Mouse (Mus musculus) embryonic facial prominence, embryonic 11.5 days (tissue): ENCODE data around the gene Cx3cl1. TPM values are rescaled to one million over a fixed set of nuclear protein-coding genes. Genes with fewer than 3 reads are reported as not detected.

Experiments used
- ATAC-seq: fragments of 200-750 bp; cut with Nextera tagmentation; replicated peaks from 2 replicates; pipeline ENCODE4 v1.8.0; 2017; ENCODE audit warnings: low read depth; ENCODE audit not compliant: insufficient number of reproducible peaks, low FRiP score, low TSS enrichment
- DNase-seq: peaks from one replicate; pipeline ENCODE4 v3.0.0-alpha.2; 2015; ENCODE audit warnings: low spot score
- H3K27ac ChIP-seq: fragments of 300-500 bp; sonication (generic); replicated peaks from 2 replicates; pipeline ENCODE4 v1.5.1; 2014; ENCODE audit warnings: mild to moderate bottlenecking, low read depth, low read length, control low read depth
- H3K27me3 ChIP-seq: fragments of 300-500 bp; sonication (generic); 2 replicates; pipeline ENCODE4 v1.6.1; 2014; ENCODE audit warnings: mild to moderate bottlenecking, low read length, moderate library complexity, mixed read lengths; ENCODE audit not compliant: control insufficient read depth, insufficient read depth
- H3K36me3 ChIP-seq: fragments of 300-500 bp; sonication (generic); replicated peaks from 2 replicates; pipeline ENCODE4 v1.6.1; 2014; ENCODE audit warnings: low read depth, mild to moderate bottlenecking, low read length, moderate library complexity, mixed read lengths; ENCODE audit not compliant: control insufficient read depth, insufficient read depth
- H3K4me1 ChIP-seq: fragments of 300-500 bp; sonication (generic); 2 replicates; pipeline ENCODE4 v1.6.1; 2014; ENCODE audit warnings: low read length, mixed read lengths; ENCODE audit not compliant: control insufficient read depth, insufficient read depth
- H3K4me2 ChIP-seq: fragments of 300-500 bp; sonication (generic); 2 replicates; pipeline ENCODE4 v1.6.1; 2014; ENCODE audit warnings: low read depth, mild to moderate bottlenecking, control low read depth, low read length, moderate library complexity
- H3K4me3 ChIP-seq: fragments of 300-500 bp; sonication (generic); 2 replicates; pipeline ENCODE4 v1.5.1; 2014; ENCODE audit warnings: low read depth, low read length, control low read depth
- H3K9ac ChIP-seq: fragments of 300-500 bp; sonication (generic); replicated peaks from 2 replicates; pipeline ENCODE4 v1.6.1; 2014; ENCODE audit warnings: mild to moderate bottlenecking, control low read depth, low read length
- H3K9me3 ChIP-seq: fragments of 300-500 bp; sonication (generic); replicated peaks from 2 replicates; pipeline ENCODE4 v1.6.1; 2016; ENCODE audit warnings: mild to moderate bottlenecking, low read length, inconsistent platforms, mixed read lengths; ENCODE audit not compliant: control insufficient read depth
- WGBS: fragments of 180-500 bp; shearing (Covaris S2); extraction: QIAGEN DNeasy Blood & Tissue Kit; methylation state at CpG from one replicate; pipeline ENCODE4 v1.1.7; 2014; 5-methylcytosine and 5-hydroxymethylcytosine counted together
- polyA plus RNA-seq: library from polyadenylated mRNA; unstranded; fragments of >200 nt; fragmentation: Nextera tagmentation; extraction: Ambion mirVana; gene quantifications from 2 replicates; pipeline ENCODE4 v1.2.1, GENCODE M21; 2014

The Cx3cl1 gene
- polyA plus RNA-seq, 1 experiment from 2014 or later, result 5.6 TPM

GRCm38 (mm10) chr8:94807506-94807905 is 35.7 kb downstream of the Cx3cl1 start:
- Histone ChIP-seq H3K9ac (no peak overlapping the region), H3K4me2 (no peak overlapping the region), H3K36me3 (no peaks in the 10 kb centered on the region), H3K27me3 (no peaks in the 10 kb centered on the region), H3K4me3 (no peak overlapping the region), H3K4me1 (no peaks in the 10 kb centered on the region), H3K27ac (no peak overlapping the region), H3K9me3 (no peaks in the 10 kb centered on the region)
- 64% methylated on average over 7 of the region's 7 CpGs for WGBS
- DNase-seq, result no peak
- ATAC-seq, result no peak

DNA sequence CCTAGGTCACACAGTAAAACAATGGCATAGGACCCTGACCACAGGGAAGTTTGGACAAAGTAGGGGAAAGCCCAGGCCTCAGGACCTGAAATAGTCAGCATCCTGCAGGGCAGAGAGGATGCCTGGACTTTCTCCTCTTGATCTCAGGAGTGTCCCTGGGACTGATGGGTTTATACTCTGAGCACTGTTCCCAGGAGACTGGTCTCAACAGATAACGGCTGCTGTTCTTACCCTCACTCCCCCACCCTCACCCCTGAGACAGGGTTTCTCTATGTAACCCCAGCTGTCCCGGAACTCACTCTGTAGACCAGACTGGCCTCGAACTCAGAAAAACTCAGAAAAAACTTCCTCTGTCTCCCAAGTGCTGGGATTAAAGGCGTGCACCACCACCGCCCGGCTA is 36.6 kb downstream of the Cx3cl1 start:
- Histone ChIP-seq H3K27me3 (no peaks in the 10 kb centered on the region), H3K4me2 (no peak overlapping the region), H3K9me3 (no peaks in the 10 kb centered on the region), H3K36me3 (no peaks in the 10 kb centered on the region), H3K4me3 (no peak overlapping the region), H3K27ac (no peak overlapping the region), H3K4me1 (no peaks in the 10 kb centered on the region), H3K9ac (no peak overlapping the region)
- ATAC-seq (no peak), DNase-seq (no peak)
- WGBS, result 85% methylated on average over 6 of the region's 6 CpGs

DNA sequence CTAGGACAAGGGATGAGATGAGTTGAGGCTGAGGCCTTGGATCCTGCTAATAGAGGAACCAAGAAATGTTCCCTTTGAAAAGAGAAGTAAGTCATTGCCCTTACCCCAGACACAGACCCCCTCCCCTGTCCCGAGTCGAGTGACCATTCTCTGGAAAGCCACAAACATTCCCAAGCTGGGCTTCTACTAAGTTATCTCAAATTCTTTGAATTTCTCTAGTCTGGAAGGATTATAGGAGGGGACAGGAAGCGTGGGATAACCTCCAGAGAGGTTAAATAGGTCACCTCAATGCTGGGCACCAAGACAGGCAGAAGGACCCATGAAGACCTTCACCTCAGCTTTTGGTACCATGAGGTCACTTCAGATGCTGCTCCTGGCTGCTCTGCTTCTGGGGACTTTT is 38.3 kb downstream of the Cx3cl1 start, which contains the start of gene Ccl17:
TSS of gene Ccl17 (plus strand) at position 301 of the 400 bp plus-strand sequence.
- WGBS, result 64% methylated on average over 3 of the region's 3 CpGs
- H3K27me3 ChIP-seq, result no peaks in the 10 kb centered on the region
- H3K9ac ChIP-seq, result no peak within 1 kb of the TSS
- no peaks in the 10 kb centered on the region for H3K9me3 ChIP-seq
- H3K4me2 ChIP-seq, result no peak within 1 kb of the TSS
- DNase-seq (no peak), ATAC-seq (no peak)
- no peak within 1 kb of the TSS for H3K4me3 ChIP-seq
- no peaks in the 10 kb centered on the region for H3K4me1 ChIP-seq
- H3K36me3 ChIP-seq, result no peaks in the 10 kb centered on the region
- no peak within 1 kb of the TSS for H3K27ac ChIP-seq

DNA sequence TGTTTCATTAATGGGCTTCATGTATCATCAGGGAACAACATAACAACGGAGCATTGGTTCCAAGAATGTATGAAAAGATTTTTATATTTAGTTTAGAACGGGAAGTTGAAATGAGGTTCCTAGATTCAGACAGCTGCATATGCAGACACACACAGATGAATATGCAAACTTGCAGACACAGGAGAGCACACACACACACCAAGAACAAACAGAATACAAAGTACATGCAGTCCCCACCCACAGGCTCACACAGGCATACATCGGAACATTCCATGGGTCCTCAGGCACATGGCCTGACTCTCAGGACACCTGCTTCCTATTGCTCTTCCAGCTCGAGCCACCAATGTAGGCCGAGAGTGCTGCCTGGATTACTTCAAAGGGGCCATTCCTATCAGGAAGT is 39.0 kb downstream of the Cx3cl1 start:
- no peak overlapping the region for H3K4me3 ChIP-seq
- H3K4me1 ChIP-seq, result no peaks in the 10 kb centered on the region
- no peak overlapping the region for H3K9ac ChIP-seq
- no peak overlapping the region for H3K27ac ChIP-seq
- DNase-seq (no peak), ATAC-seq (no peak)
- 81% methylated on average over 5 of the region's 5 CpGs for whole genome bisulfite sequencing
- H3K9me3 ChIP-seq, result no peaks in the 10 kb centered on the region
- H3K36me3 ChIP-seq, result no peaks in the 10 kb centered on the region
- H3K4me2 ChIP-seq, result no peak overlapping the region
- no peaks in the 10 kb centered on the region for H3K27me3 ChIP-seq

DNA sequence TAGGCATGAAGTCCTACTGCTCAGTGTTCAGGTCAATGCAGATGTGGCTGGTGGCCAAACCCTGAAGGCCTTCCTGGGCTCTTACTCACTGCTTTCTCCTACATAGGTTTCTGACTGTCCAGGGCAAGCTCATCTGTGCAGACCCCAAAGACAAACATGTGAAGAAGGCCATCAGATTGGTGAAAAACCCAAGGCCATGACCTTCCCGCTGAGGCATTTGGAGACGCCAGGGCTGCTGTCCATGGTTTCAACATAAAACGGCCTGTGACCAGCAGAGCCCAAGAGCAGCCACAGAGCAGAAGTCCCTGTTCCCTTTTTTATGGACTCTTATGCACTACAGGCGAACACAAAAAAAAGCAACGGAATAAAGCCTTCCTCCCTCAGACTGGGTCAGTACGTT is 39.8 kb downstream of the Cx3cl1 start:
- Histone ChIP-seq H3K4me2 (no peak overlapping the region), H3K9ac (no peak overlapping the region), H3K27ac (no peak overlapping the region), H3K36me3 (no peaks in the 10 kb centered on the region), H3K4me3 (no peak overlapping the region), H3K9me3 (no peaks in the 10 kb centered on the region), H3K27me3 (no peaks in the 10 kb centered on the region), H3K4me1 (no peaks in the 10 kb centered on the region)
- ATAC-seq (no peak), DNase-seq (no peak)
- 78% methylated on average over 6 of the region's 6 CpGs for WGBS

GRCm38 (mm10) chr8:94812645-94813098 is 40.9 kb downstream of the Cx3cl1 start:
- peak; percentile 67 for ATAC-seq
- Histone ChIP-seq H3K4me3 (no peak overlapping the region), H3K4me2 (peak overlapping the region; percentile 7; the same call in 1 of the 2 replicates)

DNA sequence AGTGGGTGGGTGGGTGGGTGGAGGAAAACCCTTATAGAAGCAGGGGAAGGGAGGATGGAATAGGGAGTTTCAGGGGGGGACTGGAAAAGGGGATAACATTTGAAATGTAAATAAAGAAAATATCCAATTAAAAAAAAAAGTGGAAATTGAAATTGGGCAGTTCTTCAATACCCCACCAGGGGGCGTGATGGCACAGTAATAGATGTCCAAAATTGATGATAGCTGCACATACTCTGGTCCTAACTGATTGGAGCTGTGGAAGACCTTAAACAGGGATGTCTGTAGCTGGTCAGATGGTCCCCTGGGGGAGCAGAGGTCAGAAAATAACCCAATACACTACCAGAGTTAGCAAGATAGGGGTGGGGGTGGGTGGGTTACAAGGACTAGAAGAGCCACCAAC is 42.7 kb downstream of the Cx3cl1 start:
- H3K9ac ChIP-seq, result no peak overlapping the region
- no peaks in the 10 kb centered on the region for H3K4me1 ChIP-seq
- H3K4me2 ChIP-seq, result no peak overlapping the region
- DNase-seq (peak; percentile 57), ATAC-seq (no peak)
- WGBS, result 0% methylated on average over 1 of the region's 1 CpGs
- no peak overlapping the region for H3K27ac ChIP-seq
- no peaks in the 10 kb centered on the region for H3K27me3 ChIP-seq
- H3K36me3 ChIP-seq, result no peaks in the 10 kb centered on the region
- H3K9me3 ChIP-seq, result no peaks in the 10 kb centered on the region
- no peak overlapping the region for H3K4me3 ChIP-seq

More at GRCm38 (mm10) chr8:94812645-94813098, 40.9 kb downstream of the Cx3cl1 start:
- H3K36me3 ChIP-seq, result no peaks in the 10 kb centered on the region
- 31% methylated on average over 6 of the region's 6 CpGs for WGBS
- H3K27me3 ChIP-seq, result no peaks in the 10 kb centered on the region
- DNase-seq, result peak; percentile 92
- peak overlapping the region; percentile 39; the same call in 1 of the 2 replicates for H3K9ac ChIP-seq
- H3K4me1 ChIP-seq, result no peaks in the 10 kb centered on the region
- no peaks in the 10 kb centered on the region for H3K9me3 ChIP-seq
- H3K27ac ChIP-seq, result no peak overlapping the region

DNA sequence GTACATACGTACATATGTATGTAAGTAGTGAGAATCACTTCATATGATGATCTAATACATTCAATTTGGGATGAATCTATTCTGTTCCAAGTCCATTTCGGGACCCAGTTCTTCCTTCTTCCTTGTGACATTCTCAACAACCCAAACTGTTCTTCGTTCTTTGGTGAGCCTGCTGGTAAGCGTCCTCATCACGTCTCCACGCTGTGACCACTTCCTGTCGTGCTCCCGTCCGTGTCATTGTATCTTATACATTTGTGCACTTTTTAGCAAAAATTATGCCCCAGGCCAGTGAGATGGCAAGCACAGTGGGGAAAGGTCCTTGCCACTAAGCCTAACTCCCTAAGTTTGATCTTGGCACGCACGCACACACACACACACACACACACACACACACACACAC is 46.1 kb downstream of the Cx3cl1 start:
- no peaks in the 10 kb centered on the region for H3K27me3 ChIP-seq
- no peaks in the 10 kb centered on the region for H3K9me3 ChIP-seq
- no peaks in the 10 kb centered on the region for H3K4me1 ChIP-seq
- ATAC-seq (no peak), DNase-seq (no peak)
- H3K36me3 ChIP-seq, result no peaks in the 10 kb centered on the region
- WGBS, result 89% methylated on average over 11 of the region's 11 CpGs
- H3K4me3 ChIP-seq, result no peak overlapping the region
- H3K4me2 ChIP-seq, result no peak overlapping the region
- H3K9ac ChIP-seq, result no peak overlapping the region
- H3K27ac ChIP-seq, result no peak overlapping the region
